Mouse (Mus musculus) limb, embryonic 11.5 days (tissue): ENCODE results near the gene Lrrc27. TPM values are rescaled to one million over a fixed set of nuclear protein-coding genes. Genes with fewer than 3 reads are reported as not detected.

Source experiments
- ATAC-seq: fragments of 200-750 bp; cut with Nextera tagmentation; 2 replicates; pipeline ENCODE4 v1.8.0; 2017; ENCODE audit warnings: low read depth; ENCODE audit not compliant: insufficient number of reproducible peaks, low FRiP score, low TSS enrichment
- DNase-seq: peaks from one replicate; pipeline ENCODE4 v3.0.0-alpha.2; 2015; ENCODE audit warnings: low spot score
- H3K27ac ChIP-seq: fragments of 300-500 bp; sonication (generic); replicated peaks from 2 replicates; pipeline ENCODE4 v1.5.1; 2014; ENCODE audit warnings: low read depth, mild to moderate bottlenecking, low read length
- H3K27me3 ChIP-seq: fragments of 300-500 bp; sonication (generic); 2 replicates; pipeline ENCODE4 v1.6.1; 2014; ENCODE audit warnings: mild to moderate bottlenecking, low read length, mixed read lengths; ENCODE audit not compliant: control insufficient read depth, insufficient read depth
- H3K36me3 ChIP-seq: fragments of 300-500 bp; sonication (generic); 2 replicates; pipeline ENCODE4 v1.6.1; 2014; ENCODE audit warnings: mild to moderate bottlenecking, low read length, moderate library complexity, mixed read lengths; ENCODE audit not compliant: control insufficient read depth, insufficient read depth
- H3K4me1 ChIP-seq: fragments of 300-500 bp; sonication (generic); 2 replicates; pipeline ENCODE4 v1.6.1; 2014; ENCODE audit warnings: low read length, mixed read lengths; ENCODE audit not compliant: control insufficient read depth, insufficient read depth
- H3K4me2 ChIP-seq: fragments of 300-500 bp; sonication (generic); 2 replicates; pipeline ENCODE4 v1.6.1; 2014; ENCODE audit warnings: low read depth, mild to moderate bottlenecking, moderate library complexity; ENCODE audit not compliant: severe bottlenecking
- H3K4me3 ChIP-seq: fragments of 300-500 bp; sonication (generic); 2 replicates; pipeline ENCODE4 v1.5.1; 2014; ENCODE audit warnings: low read depth, low read length
- H3K9ac ChIP-seq: fragments of 300-500 bp; sonication (generic); 2 replicates; pipeline ENCODE4 v1.6.1; 2014; ENCODE audit warnings: mild to moderate bottlenecking, low read length
- H3K9me3 ChIP-seq: fragments of 300-500 bp; sonication (generic); 2 replicates; pipeline ENCODE4 v1.6.1; 2016; ENCODE audit warnings: low read length; ENCODE audit not compliant: control insufficient read depth
- WGBS: fragments of 180-500 bp; shearing (Covaris S2); extraction: QIAGEN DNeasy Blood & Tissue Kit; methylation state at CpG from one replicate; pipeline ENCODE4 v1.1.7; 2014; 5-methylcytosine and 5-hydroxymethylcytosine counted together
- polyA plus RNA-seq: library from polyadenylated mRNA; unstranded; fragments of >200 nt; fragmentation: Nextera tagmentation; extraction: Ambion mirVana; gene quantifications from 2 replicates; pipeline ENCODE4 v1.2.1, GENCODE M21; 2014

Gene Lrrc27
- polyA plus RNA-seq, 1 experiment from 2014 or later, result 3.2 TPM

- no peak overlapping the region for H3K4me2 ChIP-seq
- no peak overlapping the region for H3K27ac ChIP-seq
- 80% methylated on average over 5 of the region's 5 CpGs for WGBS
- H3K36me3 ChIP-seq, result no peaks in the 10 kb centered on the region
- peaks cover 14% of the 10 kb centered on the region for H3K27me3 ChIP-seq
- peaks cover 19% of the 10 kb centered on the region for H3K4me1 ChIP-seq
- H3K4me3 ChIP-seq, result no peak overlapping the region
- H3K9ac ChIP-seq, result no peak overlapping the region
- DNase-seq, result no peak
- no peak for ATAC-seq
- H3K9me3 ChIP-seq, result no peaks in the 10 kb centered on the region
Measured at GRCm38 (mm10) chr7:139251881-139252301, 39.1 kb downstream of the Lrrc27 start.

GRCm38 (mm10) chr7:139252566-139252965 is 39.8 kb downstream of the Lrrc27 start:
- H3K27ac ChIP-seq, result no peak overlapping the region
- no peaks in the 10 kb centered on the region for H3K9me3 ChIP-seq
- no peaks in the 10 kb centered on the region for H3K36me3 ChIP-seq
- H3K4me3 ChIP-seq, result no peak overlapping the region
- no peak overlapping the region for H3K9ac ChIP-seq
- DNase-seq, result no peak
- H3K27me3 ChIP-seq, result peaks cover 14% of the 10 kb centered on the region
- peaks cover 12% of the 10 kb centered on the region for H3K4me1 ChIP-seq
- no peak for ATAC-seq
- WGBS, result 91% methylated on average over 7 of the region's 7 CpGs
- no peak overlapping the region for H3K4me2 ChIP-seq

DNA sequence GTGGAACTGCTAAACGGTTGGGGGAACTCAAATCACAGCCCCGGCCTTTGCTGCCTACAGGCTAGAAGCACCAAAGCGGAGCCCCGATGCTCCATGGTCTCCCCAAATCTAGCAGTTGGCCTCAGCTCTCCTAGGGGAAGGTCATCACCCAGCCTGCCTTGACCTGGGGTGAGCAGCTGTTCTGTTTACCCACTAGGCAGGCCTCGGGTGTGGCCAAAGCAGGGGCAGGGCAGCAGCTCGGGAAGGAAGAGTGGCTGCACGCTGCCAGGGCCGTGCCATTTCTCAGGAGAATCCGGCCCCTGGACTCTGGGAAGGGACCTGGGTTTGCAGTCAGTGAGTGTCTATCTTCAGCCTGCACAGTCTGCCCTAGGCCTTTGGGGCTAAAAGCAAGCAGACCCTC is 40.2 kb downstream of the Lrrc27 start:
- DNase-seq (no peak), ATAC-seq (no peak)
- H3K4me2 ChIP-seq, result no peak overlapping the region
- H3K9me3 ChIP-seq, result no peaks in the 10 kb centered on the region
- WGBS, result 68% methylated on average over 9 of the region's 9 CpGs
- H3K9ac ChIP-seq, result no peak overlapping the region
- no peaks in the 10 kb centered on the region for H3K36me3 ChIP-seq
- no peak overlapping the region for H3K27ac ChIP-seq
- H3K4me3 ChIP-seq, result no peak overlapping the region
- H3K4me1 ChIP-seq, result peaks cover 8% of the 10 kb centered on the region
- peaks cover 11% of the 10 kb centered on the region for H3K27me3 ChIP-seq

DNA sequence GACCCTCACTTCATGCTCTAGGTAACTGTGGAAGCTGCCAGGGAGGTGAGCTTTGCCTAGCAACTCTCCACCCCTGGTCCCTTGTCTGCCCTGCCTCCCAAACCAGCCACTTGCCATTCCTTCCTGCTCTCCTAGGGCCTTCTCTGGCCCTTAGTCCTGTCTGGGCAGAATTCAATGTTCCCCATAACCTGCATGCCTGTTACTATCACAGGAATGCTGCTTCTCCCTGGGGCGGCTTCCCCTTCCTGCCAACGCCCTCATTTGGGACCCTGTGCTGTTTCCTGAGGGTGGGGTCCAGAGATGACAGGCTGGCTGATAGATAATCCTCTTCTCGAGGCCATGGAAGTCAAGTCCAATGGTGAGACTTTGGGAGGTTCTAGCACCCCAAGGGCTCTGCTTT is 40.7 kb downstream of the Lrrc27 start:
- DNase-seq, result no peak
- Histone ChIP-seq H3K4me2 (no peak overlapping the region), H3K4me1 (peaks cover 8% of the 10 kb centered on the region), H3K36me3 (no peaks in the 10 kb centered on the region), H3K9ac (no peak overlapping the region), H3K4me3 (no peak overlapping the region), H3K27ac (no peak overlapping the region), H3K9me3 (no peaks in the 10 kb centered on the region), H3K27me3 (peaks cover 11% of the 10 kb centered on the region)
- 76% methylated on average over 3 of the region's 3 CpGs for WGBS
- ATAC-seq, result no peak

DNA sequence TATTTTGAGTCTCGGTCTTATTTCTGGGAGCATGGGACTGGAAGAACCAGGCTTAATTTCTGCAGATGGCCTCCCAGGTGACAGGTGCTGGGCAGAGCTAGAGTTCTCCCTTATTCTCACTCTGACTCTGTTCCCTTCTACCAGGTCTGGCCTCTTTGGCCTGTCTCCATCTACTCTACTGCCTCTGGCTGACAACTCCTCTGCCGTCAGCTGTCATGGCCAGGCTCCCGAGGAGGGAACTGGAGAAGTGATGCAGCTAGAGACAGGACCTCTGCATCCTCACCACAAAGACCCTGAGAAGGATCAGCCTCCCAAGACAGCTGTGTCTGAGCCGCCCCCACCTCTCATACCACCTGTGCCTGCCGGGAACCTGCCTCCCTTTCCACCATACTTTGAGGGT is 41.8 kb downstream of the Lrrc27 start:
- H3K27me3 ChIP-seq, result peaks cover 6% of the 10 kb centered on the region; the same call in 1 of the 2 replicates
- H3K4me3 ChIP-seq, result no peak overlapping the region
- H3K36me3 ChIP-seq, result no peaks in the 10 kb centered on the region
- no peak overlapping the region for H3K27ac ChIP-seq
- no peaks in the 10 kb centered on the region for H3K9me3 ChIP-seq
- no peak overlapping the region for H3K4me2 ChIP-seq
- ATAC-seq (no peak), DNase-seq (no peak)
- no peak overlapping the region for H3K9ac ChIP-seq
- H3K4me1 ChIP-seq, result peaks cover 4% of the 10 kb centered on the region; the same call in 1 of the 2 replicates
- 88% methylated on average over 5 of the region's 5 CpGs for whole genome bisulfite sequencing

GRCm38 (mm10) chr7:139257752-139258542 is 45.2 kb downstream of the Lrrc27 start:
- H3K4me2 ChIP-seq, result no peak overlapping the region
- no peak overlapping the region for H3K27ac ChIP-seq
- H3K4me3 ChIP-seq, result no peak overlapping the region
- H3K9me3 ChIP-seq, result no peaks in the 10 kb centered on the region
- ATAC-seq (no peak), DNase-seq (no peak)
- H3K4me1 ChIP-seq, result no peaks in the 10 kb centered on the region
- H3K27me3 ChIP-seq, result no peaks in the 10 kb centered on the region
- 73% methylated on average over 10 of the region's 10 CpGs for WGBS
- no peaks in the 10 kb centered on the region for H3K36me3 ChIP-seq
- H3K9ac ChIP-seq, result no peak overlapping the region

DNA sequence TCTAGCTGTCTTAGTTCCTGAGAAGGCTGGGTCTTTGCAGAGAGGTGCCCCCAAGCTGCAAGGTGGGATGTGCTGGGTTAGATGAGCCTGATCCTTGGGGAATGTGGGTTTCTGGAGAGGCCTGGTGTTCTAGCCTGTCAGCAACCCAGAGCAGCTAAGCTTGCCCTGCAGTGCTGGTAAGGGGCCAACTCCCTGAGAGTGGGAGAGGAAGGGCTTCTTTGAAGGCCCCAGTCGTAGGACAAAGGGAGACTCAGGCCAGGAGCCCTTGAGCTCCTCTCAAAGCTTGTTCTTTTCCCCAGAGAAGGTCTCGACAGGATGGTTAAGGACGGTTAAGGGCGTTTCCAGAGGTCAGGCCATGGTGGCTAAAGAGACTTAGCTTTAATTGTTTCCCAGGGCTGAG is 51.5 kb downstream of the Lrrc27 start:
- H3K9ac ChIP-seq, result no peak overlapping the region
- DNase-seq (no peak), ATAC-seq (no peak)
- no peak overlapping the region for H3K4me3 ChIP-seq
- H3K9me3 ChIP-seq, result no peaks in the 10 kb centered on the region
- no peaks in the 10 kb centered on the region for H3K4me1 ChIP-seq
- H3K27ac ChIP-seq, result no peak overlapping the region
- WGBS, result 69% methylated on average over 4 of the region's 4 CpGs
- H3K4me2 ChIP-seq, result no peak overlapping the region
- H3K36me3 ChIP-seq, result no peaks in the 10 kb centered on the region
- no peaks in the 10 kb centered on the region for H3K27me3 ChIP-seq

DNA sequence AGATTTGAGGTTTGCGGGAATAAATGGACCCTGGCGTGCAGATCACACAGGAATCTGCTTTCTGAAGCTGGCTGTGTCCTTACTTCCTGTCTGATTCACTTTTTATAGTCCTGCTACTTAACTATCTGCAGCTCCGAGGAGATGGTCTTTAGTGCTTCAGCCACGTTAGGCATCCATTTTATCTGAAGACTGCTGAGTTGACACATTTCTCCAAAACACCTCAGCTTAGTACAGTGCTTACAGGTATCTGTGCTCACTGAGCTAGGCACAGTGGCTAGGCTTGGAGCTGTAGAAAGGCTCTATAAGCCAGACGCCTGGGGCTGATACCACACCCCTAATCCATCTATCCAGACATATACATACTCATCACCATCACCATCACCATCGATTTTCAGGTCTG is 52.8 kb downstream of the Lrrc27 start:
- Histone ChIP-seq H3K9ac (no peak overlapping the region), H3K36me3 (no peaks in the 10 kb centered on the region), H3K4me1 (no peaks in the 10 kb centered on the region), H3K27ac (no peak overlapping the region), H3K4me3 (no peak overlapping the region), H3K9me3 (no peaks in the 10 kb centered on the region), H3K27me3 (no peaks in the 10 kb centered on the region), H3K4me2 (no peak overlapping the region)
- ATAC-seq, result no peak
- 71% methylated on average over 6 of the region's 6 CpGs for WGBS
- no peak for DNase-seq

- Histone ChIP-seq H3K4me3 (no peak overlapping the region), H3K9me3 (no peaks in the 10 kb centered on the region), H3K36me3 (no peaks in the 10 kb centered on the region), H3K9ac (no peak overlapping the region), H3K4me2 (no peak overlapping the region), H3K4me1 (no peaks in the 10 kb centered on the region), H3K27ac (no peak overlapping the region), H3K27me3 (no peaks in the 10 kb centered on the region)
- WGBS, result 82% methylated on average over 6 of the region's 6 CpGs
- no peak for DNase-seq
- ATAC-seq, result no peak
Measured at GRCm38 (mm10) chr7:139266431-139266830, 53.6 kb downstream of the Lrrc27 start.
